Mouse (Mus musculus) stomach, embryonic 15.5 days (tissue): ENCODE measurements at regions not wholly inside any gene's neighbourhood (a gene's known extent, or its start where the extent isn't known, plus 50 kb on each side); places are given as distances from the start of the nearest gene placed in this dataset.
A peak's percentile ranks its signal among the peaks of the same experiment; 100 is the strongest.
"Not testable (repeated sequence)": the region's sequence is repeated elsewhere in the genome, so short reads cannot be mapped to it uniquely, and the experiment has no call there.

Source experiments
- ATAC-seq: fragments of 200-750 bp; cut with Nextera tagmentation; 2 replicates; pipeline ENCODE4 v1.8.0; 2017; ENCODE audit warnings: low read depth, moderate number of reproducible peaks, moderate TSS enrichment; ENCODE audit not compliant: insufficient read depth, low FRiP score
- H3K27ac ChIP-seq: fragments of 300-500 bp; sonication (generic); 2 replicates; pipeline ENCODE4 v1.5.1; 2015; ENCODE audit warnings: mild to moderate bottlenecking, inconsistent platforms
- H3K27me3 ChIP-seq: fragments of 300-500 bp; sonication (generic); replicated peaks from 2 replicates; pipeline ENCODE4 v1.6.1; 2015; ENCODE audit warnings: inconsistent platforms
- H3K36me3 ChIP-seq: fragments of 300-500 bp; sonication (generic); 2 replicates; pipeline ENCODE4 v1.6.1; 2015; ENCODE audit warnings: inconsistent platforms
- H3K4me1 ChIP-seq: fragments of 300-500 bp; sonication (generic); 2 replicates; pipeline ENCODE4 v1.6.1; 2015; ENCODE audit warnings: inconsistent platforms
- H3K4me2 ChIP-seq: fragments of 300-500 bp; sonication (generic); 2 replicates; pipeline ENCODE4 v1.6.1; 2015; ENCODE audit warnings: mild to moderate bottlenecking, inconsistent platforms
- H3K4me3 ChIP-seq: fragments of 300-500 bp; sonication (generic); replicated peaks from 2 replicates; pipeline ENCODE4 v1.5.1; 2015; ENCODE audit warnings: inconsistent platforms
- H3K9ac ChIP-seq: fragments of 300-500 bp; sonication (generic); 2 replicates; pipeline ENCODE4 v1.6.1; 2015; ENCODE audit warnings: inconsistent platforms
- H3K9me3 ChIP-seq: fragments of 300-500 bp; sonication (generic); 2 replicates; pipeline ENCODE4 v1.6.1; 2016; ENCODE audit warnings: inconsistent platforms
- WGBS: fragments of 180-500 bp; shearing (Covaris S2); methylation state at CpG from one replicate; pipeline ENCODE4 v1.1.7; 2015; 5-methylcytosine and 5-hydroxymethylcytosine counted together

- Histone ChIP-seq H3K4me1 (peaks cover 7% of the 10 kb centered on the region; the same call in 1 of the 2 replicates), H3K4me2 (no peak overlapping the region), H3K4me3 (no peak overlapping the region), H3K9ac (no peak overlapping the region), H3K36me3 (no peaks in the 10 kb centered on the region), H3K27ac (peak overlapping the region; percentile 82), H3K9me3 (no peaks in the 10 kb centered on the region), H3K27me3 (no peaks in the 10 kb centered on the region)
- peak; percentile 61; the same call in 1 of the 2 replicates for ATAC-seq
- WGBS, result 64% methylated on average over 9 of the region's 9 CpGs
Observed at GRCm38 (mm10) chr17:31753113-31753858, 75.7 kb downstream of the Cryaa start.

GRCm38 (mm10) chr17:31753859-31754229, 76.2 kb downstream of the Cryaa start:
- no peak overlapping the region for H3K4me2 ChIP-seq
- WGBS, result 38% methylated on average over 4 of the region's 4 CpGs
- no peak overlapping the region for H3K9ac ChIP-seq

GRCm38 (mm10) chr17:31760465-31760864, 82.9 kb downstream of the Cryaa start:
- WGBS, result 95% methylated on average over 2 of the region's 2 CpGs
- Histone ChIP-seq H3K36me3 (no peaks in the 10 kb centered on the region), H3K9ac (no peak overlapping the region), H3K4me2 (no peak overlapping the region), H3K9me3 (no peaks in the 10 kb centered on the region), H3K4me3 (no peak overlapping the region), H3K27me3 (no peaks in the 10 kb centered on the region), H3K4me1 (no peaks in the 10 kb centered on the region), H3K27ac (no peak overlapping the region)
- no peak for ATAC-seq

More at GRCm38 (mm10) chr17:31753859-31754229, 76.2 kb downstream of the Cryaa start:
- Histone ChIP-seq H3K27me3 (no peaks in the 10 kb centered on the region), H3K4me1 (peaks cover 7% of the 10 kb centered on the region; the same call in 1 of the 2 replicates), H3K9me3 (no peaks in the 10 kb centered on the region), H3K27ac (peak overlapping the region; percentile 82), H3K36me3 (no peaks in the 10 kb centered on the region), H3K4me3 (no peak overlapping the region)
- ATAC-seq, result peak; percentile 57

- H3K36me3 ChIP-seq, result no peaks in the 10 kb centered on the region
- H3K9ac ChIP-seq, result no peak overlapping the region
- no peaks in the 10 kb centered on the region for H3K27me3 ChIP-seq
- H3K4me1 ChIP-seq, result peaks cover 16% of the 10 kb centered on the region
- H3K27ac ChIP-seq, result no peak overlapping the region
- H3K9me3 ChIP-seq, result no peaks in the 10 kb centered on the region
- H3K4me3 ChIP-seq, result no peak overlapping the region
- no peak for ATAC-seq
- 59% methylated on average over 5 of the region's 5 CpGs for WGBS
- H3K4me2 ChIP-seq, result no peak overlapping the region
Observed at GRCm38 (mm10) chr17:31763078-31763477, 85.5 kb downstream of the Cryaa start.

- no peak overlapping the region for H3K9ac ChIP-seq
- H3K9me3 ChIP-seq, result no peaks in the 10 kb centered on the region
- peak overlapping the region; percentile 85 for H3K27ac ChIP-seq
- whole genome bisulfite sequencing, result 29% methylated on average over 25 of the region's 25 CpGs
- no peak overlapping the region for H3K4me3 ChIP-seq
- ATAC-seq, result 0 out of 2 replicates have a peak, but pooled peaks have one; percentile 44
- peaks cover 21% of the 10 kb centered on the region for H3K4me1 ChIP-seq
- no peaks in the 10 kb centered on the region for H3K27me3 ChIP-seq
- H3K36me3 ChIP-seq, result no peaks in the 10 kb centered on the region
- H3K4me2 ChIP-seq, result no peak overlapping the region
Observed at GRCm38 (mm10) chr17:31766779-31767697, 88.6 kb downstream of the Sik1 start.

- Histone ChIP-seq H3K27ac (no peak overlapping the region), H3K36me3 (no peaks in the 10 kb centered on the region), H3K9me3 (no peaks in the 10 kb centered on the region), H3K4me2 (no peak overlapping the region), H3K9ac (no peak overlapping the region), H3K4me3 (no peak overlapping the region), H3K27me3 (no peaks in the 10 kb centered on the region), H3K4me1 (peaks cover 27% of the 10 kb centered on the region)
- WGBS, result 65% methylated on average over 9 of the region's 9 CpGs
- ATAC-seq, result no peak
Observed at GRCm38 (mm10) chr17:31772201-31772820, 83.3 kb downstream of the Sik1 start.

GRCm38 (mm10) chr17:31773882-31774281, 81.7 kb downstream of the Sik1 start:
- not testable (repeated sequence) for H3K9me3 ChIP-seq, H3K27me3 ChIP-seq, H3K4me3 ChIP-seq, H3K36me3 ChIP-seq, ATAC-seq, H3K4me2 ChIP-seq, H3K9ac ChIP-seq, H3K27ac ChIP-seq
- peaks cover 32% of the 10 kb centered on the region for H3K4me1 ChIP-seq

GRCm38 (mm10) chr17:31775037-31775436, 80.6 kb downstream of the Sik1 start:
- H3K27ac ChIP-seq, result no peak overlapping the region
- 83% methylated on average over 5 of the region's 5 CpGs for WGBS

GRCm38 (mm10) chr17:31775966-31776365, 79.6 kb downstream of the Sik1 start:
- no peak for ATAC-seq
- WGBS, result 83% methylated on average over 3 of the region's 3 CpGs
- Histone ChIP-seq H3K27me3 (no peaks in the 10 kb centered on the region), H3K4me1 (peaks cover 38% of the 10 kb centered on the region), H3K9me3 (no peaks in the 10 kb centered on the region), H3K4me2 (no peak overlapping the region), H3K36me3 (no peaks in the 10 kb centered on the region), H3K9ac (no peak overlapping the region), H3K4me3 (no peak overlapping the region), H3K27ac (peak overlapping the region; percentile 48; the same call in 1 of the 2 replicates)

More at GRCm38 (mm10) chr17:31775037-31775436, 80.6 kb downstream of the Sik1 start:
- no peak overlapping the region for H3K9ac ChIP-seq
- no peak overlapping the region for H3K4me3 ChIP-seq
- peaks cover 38% of the 10 kb centered on the region for H3K4me1 ChIP-seq
- H3K9me3 ChIP-seq, result no peaks in the 10 kb centered on the region
- H3K4me2 ChIP-seq, result no peak overlapping the region
- ATAC-seq, result no peak
- no peaks in the 10 kb centered on the region for H3K27me3 ChIP-seq
- no peaks in the 10 kb centered on the region for H3K36me3 ChIP-seq

GRCm38 (mm10) chr17:31776949-31777607, 78.5 kb downstream of the Sik1 start:
- 20% methylated on average over 9 of the region's 9 CpGs for WGBS
- Histone ChIP-seq H3K4me2 (peak overlapping the region; percentile 16; the same call in 1 of the 2 replicates), H3K4me3 (no peak overlapping the region), H3K9me3 (no peaks in the 10 kb centered on the region), H3K27ac (peak overlapping the region; percentile 84), H3K9ac (no peak overlapping the region), H3K4me1 (peaks cover 33% of the 10 kb centered on the region), H3K36me3 (no peaks in the 10 kb centered on the region), H3K27me3 (no peaks in the 10 kb centered on the region)
- peak; percentile 88 for ATAC-seq

- H3K9me3 ChIP-seq, result no peaks in the 10 kb centered on the region
- no peak overlapping the region for H3K4me2 ChIP-seq
Observed at GRCm38 (mm10) chr17:31777751-31778150, 77.9 kb downstream of the Sik1 start.

More at GRCm38 (mm10) chr17:31777751-31778150, 77.9 kb downstream of the Sik1 start:
- no peaks in the 10 kb centered on the region for H3K36me3 ChIP-seq
- H3K4me1 ChIP-seq, result peaks cover 33% of the 10 kb centered on the region
- no peak for ATAC-seq
- H3K9ac ChIP-seq, result no peak overlapping the region
- no peak overlapping the region for H3K4me3 ChIP-seq
- 59% methylated on average over 5 of the region's 5 CpGs for WGBS
- peak overlapping the region; percentile 84 for H3K27ac ChIP-seq
- H3K27me3 ChIP-seq, result no peaks in the 10 kb centered on the region
